Mouse (Mus musculus) cerebellum, adult 2 months (tissue): ENCODE measurements at regions not wholly inside any gene's neighbourhood (a gene's known extent, or its start where the extent isn't known, plus 50 kb on each side); places are given as distances from the start of the nearest gene placed in this dataset.

Source experiments
- CTCF ChIP-seq: fragments of 200-500 bp; IDR thresholded peaks from 2 replicates; pipeline ENCODE4 v1.5.1; 2011; ENCODE audit warnings: low read depth, mild to moderate bottlenecking, control low read depth, low read length, moderate library complexity, borderline replicate concordance; ENCODE audit not compliant: insufficient read depth
- POLR2A ChIP-seq: fragments of 200-500 bp; IDR thresholded peaks from 2 replicates; pipeline ENCODE4 v1.6.1; 2011; ENCODE audit warnings: low read length, control low read depth, borderline replicate concordance; ENCODE audit not compliant: insufficient read depth

DNA sequence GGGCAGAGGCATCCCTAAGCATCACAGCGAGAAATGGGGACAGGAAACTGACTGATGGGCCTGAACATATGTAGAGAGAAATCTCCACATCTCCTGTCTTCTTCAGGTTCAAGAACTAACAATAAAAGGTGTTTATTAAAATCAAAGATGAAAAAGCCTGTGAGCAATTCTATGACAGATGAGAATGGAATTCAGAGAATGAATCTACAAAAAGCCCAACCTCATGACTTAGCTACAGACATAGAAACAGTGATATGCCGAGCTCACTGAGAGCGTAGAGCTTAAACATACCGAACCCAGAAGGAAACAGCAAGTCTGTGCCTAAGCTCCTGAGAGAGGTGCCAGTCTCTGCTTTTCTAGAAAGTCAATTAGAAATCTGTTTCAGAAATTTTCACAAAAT lies 203.7 kb upstream of the Mctp2 start:
- no peak for TF ChIP-seq CTCF
- TF ChIP-seq POLR2A, result no peak
